Mouse (Mus musculus) kidney, adult 2 months (tissue): ENCODE results near the gene Swi5.

Experiments
- CTCF ChIP-seq: fragments of 200-500 bp; conservative IDR thresholded peaks from 2 replicates; pipeline ENCODE4 v1.5.1; 2011; ENCODE audit warnings: low read depth, mild to moderate bottlenecking, control low read depth, low read length, moderate library complexity, mixed read lengths; ENCODE audit not compliant: insufficient read depth, insufficient read length
- POLR2A ChIP-seq: fragments of 200-500 bp; IDR thresholded peaks from one replicate; pipeline ENCODE4 v1.6.1; 2011; ENCODE audit warnings: low read depth, low read length, control low read depth

- TF ChIP-seq CTCF (peak; percentile 74), POLR2A (no peak)
Observed at GRCm38 (mm10) chr2:32304145-32304832, 16.4 kb upstream of the Swi5 start.
